In the genomic region with DNA sequence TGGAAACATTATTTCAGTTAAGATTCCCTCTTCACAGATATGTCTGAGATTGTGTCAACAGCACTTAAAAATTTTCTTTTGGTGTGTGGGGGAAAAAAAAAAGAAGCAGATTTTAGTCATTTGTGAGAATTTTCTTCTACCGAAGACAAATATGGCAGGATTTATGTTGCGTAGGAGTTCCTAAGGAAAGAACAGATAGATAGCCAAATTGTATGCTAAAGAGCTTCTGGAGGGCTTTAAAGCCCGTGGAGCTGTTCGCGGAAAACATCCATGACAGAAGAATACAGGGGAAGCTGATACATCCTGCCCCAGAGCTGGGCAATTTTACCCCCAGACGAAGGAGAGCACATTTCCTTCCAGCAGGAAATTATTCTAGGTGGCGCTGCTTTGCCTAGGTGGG, we compare ENCODE assay signal across 36 mouse cellular contexts. TPM values are rescaled to one million over a fixed set of nuclear protein-coding genes. Genes with fewer than 3 reads are reported as not detected.
A peak's percentile ranks its signal among the peaks of the same experiment; 100 is the strongest.
DNase-seq lines count a peak whose midpoint lies in the region; ATAC-seq lines count a peak whose summit lies in the region.
"Had no signal": no experiment of that assay in that cellular context is flagged by ENCODE, and none has a peak within 500 bp of the region (broad histone marks: within the 10 kb centered on the region; RNA-seq: fewer than 3 reads in every experiment).

No protein-coding gene starts in this region.

- no peak for ATAC-seq in limb, embryonic 13.5 days (ENCODE audit: low FRiP score, low read depth)
- ATAC-seq in erythroblast, adult 5-6 weeks (replicated peaks; ENCODE audit: low FRiP score, poor library complexity, severe bottlenecking) = no peak
- ATAC-seq: CD4-positive, CD25-positive, alpha-beta regulatory T cell, adult 4 months; forebrain, embryonic 13.5 days; forebrain, embryonic 16.5 days; hindbrain, embryonic 16.5 days had no signal

- peak; percentile 35 for DNase-seq in layer of hippocampus, adult 9-11 months
- no peak for DNase-seq in layer of hippocampus, adult 9-10 months (ENCODE audit: low spot score)
- no peak for DNase-seq in limb, embryonic 10.5 days (ENCODE audit: low spot score)
- DNase-seq in brain, adult 2 months (ENCODE audit: low read depth, low spot score) = peak; percentile 75
- peak; percentile 87 for DNase-seq in telencephalon, adult 2 months (ENCODE audit: low read depth, low spot score)
- DNase-seq: adrenal gland, postnatal 10 days; adrenal gland, postnatal 36 days; cerebellum, adult 11 months; cerebellum, adult 2 months; cerebellum, adult 9-11 months; cerebellum, postnatal 25 days; embryo, embryonic 11 days; gastrocnemius, postnatal 25 days; heart, adult 18-20 months; heart, postnatal 10 days; heart, postnatal 36 days had no signal

- no peaks in the 10 kb centered on the region for H3K36me3 ChIP-seq in limb, embryonic 13.5 days
- no peaks in the 10 kb centered on the region for H3K36me3 ChIP-seq in limb, embryonic 10.5 days
- H3K36me3 ChIP-seq: embryonic facial prominence, embryonic 10.5 days; embryonic facial prominence, embryonic 13.5 days; forebrain, embryonic 10.5 days; heart, embryonic 12.5 days; heart, embryonic 15.5 days; hindbrain, embryonic 10.5 days; hindbrain, embryonic 13.5 days had no signal

- no peaks in the 10 kb centered on the region; the same call in 1 of the 2 replicates for H3K9me3 ChIP-seq in limb, embryonic 13.5 days
- no peaks in the 10 kb centered on the region for H3K9me3 ChIP-seq in limb, embryonic 10.5 days (replicated peaks)
- H3K9me3 ChIP-seq: embryonic facial prominence, embryonic 10.5 days; embryonic facial prominence, embryonic 13.5 days; forebrain, embryonic 10.5 days; forebrain, embryonic 13.5 days; heart, embryonic 15.5 days; hindbrain, embryonic 10.5 days had no signal

- H3K4me1 ChIP-seq in limb, embryonic 13.5 days = 0 out of 2 replicates have a peak, but pooled peaks cover 4% of the 10 kb centered on the region
- H3K4me1 ChIP-seq in limb, embryonic 10.5 days = no peaks in the 10 kb centered on the region
- H3K4me1 ChIP-seq: embryonic facial prominence, embryonic 10.5 days; embryonic facial prominence, embryonic 13.5 days; forebrain, embryonic 10.5 days; forebrain, embryonic 13.5 days; heart, embryonic 12.5 days; heart, embryonic 15.5 days; hindbrain, embryonic 10.5 days; hindbrain, embryonic 13.5 days had no signal

- no peaks in the 10 kb centered on the region for H3K27me3 ChIP-seq in limb, embryonic 13.5 days
- H3K27me3 ChIP-seq in limb, embryonic 10.5 days (ENCODE audit: low read depth, poor library complexity, severe bottlenecking) = no peaks in the 10 kb centered on the region
- H3K27me3 ChIP-seq: embryonic facial prominence, embryonic 13.5 days; forebrain, embryonic 13.5 days; heart, embryonic 12.5 days; heart, embryonic 15.5 days; hindbrain, embryonic 13.5 days had no signal

- no peak overlapping the region for H3K9ac ChIP-seq in limb, embryonic 13.5 days
- H3K9ac ChIP-seq: embryonic facial prominence, embryonic 13.5 days; forebrain, embryonic 13.5 days; heart, embryonic 12.5 days; heart, embryonic 15.5 days; hindbrain, embryonic 13.5 days had no signal

- 0 out of 2 replicates have a peak overlapping the region, but pooled peaks have one; percentile 39 for H3K27ac ChIP-seq in limb, embryonic 13.5 days
- H3K27ac ChIP-seq in limb, embryonic 10.5 days = no peak overlapping the region
- H3K27ac ChIP-seq: embryonic facial prominence, embryonic 10.5 days; embryonic facial prominence, embryonic 13.5 days; forebrain, embryonic 10.5 days; forebrain, embryonic 13.5 days; heart, embryonic 15.5 days; hindbrain, embryonic 10.5 days; hindbrain, embryonic 13.5 days had no signal

- WGBS in limb, embryonic 13.5 days = 81% methylated on average over 7 of the region's 7 CpGs
- 88% methylated on average over 7 of the region's 7 CpGs for WGBS in limb, embryonic 10.5 days

- no peak overlapping the region for H3K4me3 ChIP-seq in limb, embryonic 13.5 days
- H3K4me3 ChIP-seq in limb, embryonic 10.5 days = no peak overlapping the region
- H3K4me3 ChIP-seq: embryonic facial prominence, embryonic 10.5 days; embryonic facial prominence, embryonic 13.5 days; forebrain, embryonic 10.5 days; forebrain, embryonic 13.5 days; heart, embryonic 12.5 days; heart, embryonic 15.5 days; hindbrain, embryonic 10.5 days; hindbrain, embryonic 13.5 days had no signal

- H3K4me2 ChIP-seq in limb, embryonic 13.5 days (replicated peaks) = peak overlapping the region; percentile 16; the same call in 1 of the 2 replicates
- H3K4me2 ChIP-seq: embryonic facial prominence, embryonic 13.5 days; forebrain, embryonic 13.5 days; heart, embryonic 12.5 days; heart, embryonic 15.5 days; hindbrain, embryonic 13.5 days had no signal

RNA-seq across cellular contexts. Expression of a gene that starts 9.2 kb away (rescaled TPM):
- not detected in 2 replicates for polyA plus RNA-seq in limb, embryonic 13.5 days (2015; fragmentation: Nextera tagmentation; extraction: Ambion mirVana)
- polyA plus RNA-seq in limb, embryonic 10.5 days (2016; fragmentation: Nextera tagmentation; extraction: Ambion mirVana) = not detected in 2 replicates
- total RNA-seq in erythroblast, adult 5-6 weeks (2015; ENCODE audit: low replicate concordance) = not detected in 2 replicates
- total RNA-seq in erythroblast, adult 5-6 weeks (2017; ENCODE audit: low replicate concordance) = not detected in 2 replicates
- total RNA-seq: adrenal gland, adult 18-20 months; adrenal gland, postnatal 10 days; adrenal gland, postnatal 36 days; common myeloid progenitor, adult 5-6 weeks; ES-E14; gastrocnemius, adult 8-10 months; gastrocnemius, postnatal 25 days; heart, adult 18-20 months; heart, postnatal 10 days; heart, postnatal 36 days had no signal
- polyA plus RNA-seq: C2C12; CD4-positive, CD25-positive, alpha-beta regulatory T cell, adult 4 months; cerebellum, adult 2 months; embryonic facial prominence, embryonic 10.5 days; embryonic facial prominence, embryonic 13.5 days; forebrain, embryonic 10.5 days; forebrain, embryonic 13.5 days; forebrain, embryonic 16.5 days; frontal cortex, adult 2 months; heart, embryonic 12.5 days; heart, embryonic 15.5 days; hindbrain, embryonic 10.5 days; hindbrain, embryonic 13.5 days; hindbrain, embryonic 16.5 days had no signal

RNA-seq across cellular contexts. Expression of a gene that starts 18.6 kb away (rescaled TPM):
- not detected in 2 replicates for polyA plus RNA-seq in limb, embryonic 13.5 days (2015; fragmentation: Nextera tagmentation; extraction: Ambion mirVana)
- not detected in 2 replicates for polyA plus RNA-seq in limb, embryonic 10.5 days (2016; fragmentation: Nextera tagmentation; extraction: Ambion mirVana)
- not detected in 2 replicates for total RNA-seq in erythroblast, adult 5-6 weeks (2015; ENCODE audit: low replicate concordance)
- total RNA-seq in erythroblast, adult 5-6 weeks (2017; ENCODE audit: low replicate concordance) = not detected in 2 replicates
- total RNA-seq: adrenal gland, adult 18-20 months; adrenal gland, postnatal 10 days; adrenal gland, postnatal 36 days; common myeloid progenitor, adult 5-6 weeks; ES-E14; gastrocnemius, adult 8-10 months; gastrocnemius, postnatal 25 days; heart, adult 18-20 months; heart, postnatal 10 days; heart, postnatal 36 days had no signal
- polyA plus RNA-seq: C2C12; CD4-positive, CD25-positive, alpha-beta regulatory T cell, adult 4 months; cerebellum, adult 2 months; embryonic facial prominence, embryonic 10.5 days; embryonic facial prominence, embryonic 13.5 days; forebrain, embryonic 10.5 days; forebrain, embryonic 13.5 days; forebrain, embryonic 16.5 days; frontal cortex, adult 2 months; heart, embryonic 12.5 days; heart, embryonic 15.5 days; hindbrain, embryonic 10.5 days; hindbrain, embryonic 13.5 days; hindbrain, embryonic 16.5 days had no signal

RNA-seq across cellular contexts. Expression of a gene that starts 46.4 kb away (rescaled TPM):
- polyA plus RNA-seq in limb, embryonic 13.5 days (2015; fragmentation: Nextera tagmentation; extraction: Ambion mirVana) = not detected in 2 replicates
- not detected in 2 replicates for polyA plus RNA-seq in limb, embryonic 10.5 days (2016; fragmentation: Nextera tagmentation; extraction: Ambion mirVana)
- not detected in 2 replicates for total RNA-seq in erythroblast, adult 5-6 weeks (2015; ENCODE audit: low replicate concordance)
- total RNA-seq in erythroblast, adult 5-6 weeks (2017; ENCODE audit: low replicate concordance) = not detected in 2 replicates
- total RNA-seq: adrenal gland, adult 18-20 months; adrenal gland, postnatal 10 days; adrenal gland, postnatal 36 days; common myeloid progenitor, adult 5-6 weeks; ES-E14; gastrocnemius, adult 8-10 months; gastrocnemius, postnatal 25 days; heart, adult 18-20 months; heart, postnatal 10 days; heart, postnatal 36 days had no signal
- polyA plus RNA-seq: C2C12; CD4-positive, CD25-positive, alpha-beta regulatory T cell, adult 4 months; cerebellum, adult 2 months; embryonic facial prominence, embryonic 10.5 days; embryonic facial prominence, embryonic 13.5 days; forebrain, embryonic 10.5 days; forebrain, embryonic 13.5 days; forebrain, embryonic 16.5 days; frontal cortex, adult 2 months; gonadal fat pad, adult 2 months; heart, embryonic 12.5 days; heart, embryonic 15.5 days; hindbrain, embryonic 10.5 days; hindbrain, embryonic 13.5 days; hindbrain, embryonic 16.5 days had no signal

Comparison
In these comparisons a context has a peak if more than half of its experiments do, and no peak if none do; other contexts are left out.
1. DNase-seq: peak in layer of hippocampus, adult 9-11 months (single experiment), brain, adult 2 months (single experiment) and telencephalon, adult 2 months (single experiment); none in layer of hippocampus, adult 9-10 months (single experiment) and limb, embryonic 10.5 days (single experiment).